Mouse (Mus musculus) splenic B cell, adult 2 months (primary cell): ENCODE measurements around the gene Foxn3.

Source experiments
- DNase-seq: peaks from one replicate; pipeline ENCODE4 v3.0.0-alpha.2; 2011; ENCODE audit warnings: low read depth, low spot score
- H3K27me3 ChIP-seq: 2 replicates; pipeline ENCODE4 v1.6.1; 2012; ENCODE audit warnings: mild to moderate bottlenecking, low read length, moderate library complexity, mixed read lengths; ENCODE audit not compliant: control insufficient read depth, poor library complexity, insufficient read depth, severe bottlenecking
- H3K36me3 ChIP-seq: 2 replicates; pipeline ENCODE4 v1.6.1; 2012; ENCODE audit warnings: mild to moderate bottlenecking, low read length, moderate library complexity, mixed read lengths; ENCODE audit not compliant: control insufficient read depth, poor library complexity, insufficient read depth, severe bottlenecking

Gene Foxn3

DNA sequence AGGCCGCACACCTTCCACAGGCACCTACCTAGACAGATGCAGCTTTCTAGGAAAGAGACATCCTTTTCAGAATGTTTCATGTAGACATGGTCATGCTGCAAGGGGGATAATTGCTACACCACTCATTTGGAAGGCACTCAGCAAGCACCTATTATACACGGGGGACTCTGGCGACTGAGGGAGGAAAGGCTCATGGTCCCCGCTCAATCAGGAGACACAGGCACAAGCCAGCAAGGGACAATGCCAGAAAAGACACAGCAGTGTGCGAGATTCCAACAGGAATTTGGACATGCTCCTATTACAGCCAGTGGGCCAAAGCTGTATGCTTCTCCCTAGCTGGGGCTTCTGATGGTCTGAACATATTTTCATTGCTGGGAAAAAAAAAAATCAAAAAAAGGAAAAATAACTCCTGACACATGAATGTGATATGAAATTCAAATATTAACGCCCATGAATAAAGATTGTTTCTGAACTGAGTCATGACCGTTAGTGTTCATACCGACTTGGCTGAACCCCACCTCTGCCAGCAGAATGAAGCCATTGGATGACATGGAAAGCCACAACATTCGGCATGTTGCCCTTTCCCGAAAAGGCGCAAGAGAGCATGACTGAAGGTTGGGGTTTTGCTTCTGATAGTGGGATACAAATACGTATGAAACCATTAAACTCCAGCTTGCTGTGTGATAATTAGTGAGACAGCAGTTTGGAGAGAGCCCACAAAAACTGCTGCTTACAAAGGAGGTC, 299.6 kb downstream of the Foxn3 start:
- no peak for DNase-seq
- Histone ChIP-seq H3K36me3 (no peaks in the 10 kb centered on the region; the same call in 1 of the 2 replicates), H3K27me3 (no peaks in the 10 kb centered on the region)

GRCm38 (mm10) chr12:99262840-99263239, 300.5 kb downstream of the Foxn3 start:
- no peak for DNase-seq
- no peaks in the 10 kb centered on the region for H3K27me3 ChIP-seq
- no peaks in the 10 kb centered on the region; the same call in 1 of the 2 replicates for H3K36me3 ChIP-seq

- no peaks in the 10 kb centered on the region; the same call in 1 of the 2 replicates for H3K36me3 ChIP-seq
- no peak for DNase-seq
- H3K27me3 ChIP-seq, result no peaks in the 10 kb centered on the region
These were observed 301.2 kb downstream of the Foxn3 start for GRCm38 (mm10) chr12:99262066-99262599.

DNA sequence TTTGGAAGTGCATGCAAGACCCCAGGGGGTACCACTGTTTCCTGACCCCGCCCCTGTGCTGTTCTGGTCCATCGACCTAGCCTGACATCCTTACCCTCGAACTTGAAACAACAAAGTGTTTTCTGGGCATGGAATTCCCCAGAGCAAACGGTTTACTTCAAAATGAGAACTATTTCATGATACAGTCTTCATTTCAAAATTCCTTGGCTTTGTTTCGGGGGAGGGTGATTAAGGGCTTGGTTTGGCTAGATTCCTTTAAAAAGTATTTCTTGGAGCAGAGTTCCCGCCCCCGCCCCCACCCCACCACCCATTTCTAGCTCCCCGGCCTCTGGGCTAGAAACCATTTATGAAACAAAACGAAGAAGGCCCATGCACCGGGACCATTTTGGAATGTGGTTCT, 303.2 kb downstream of the Foxn3 start:
- no peaks in the 10 kb centered on the region for H3K27me3 ChIP-seq
- no peaks in the 10 kb centered on the region; the same call in 1 of the 2 replicates for H3K36me3 ChIP-seq
- peak; percentile 13 for DNase-seq

DNA sequence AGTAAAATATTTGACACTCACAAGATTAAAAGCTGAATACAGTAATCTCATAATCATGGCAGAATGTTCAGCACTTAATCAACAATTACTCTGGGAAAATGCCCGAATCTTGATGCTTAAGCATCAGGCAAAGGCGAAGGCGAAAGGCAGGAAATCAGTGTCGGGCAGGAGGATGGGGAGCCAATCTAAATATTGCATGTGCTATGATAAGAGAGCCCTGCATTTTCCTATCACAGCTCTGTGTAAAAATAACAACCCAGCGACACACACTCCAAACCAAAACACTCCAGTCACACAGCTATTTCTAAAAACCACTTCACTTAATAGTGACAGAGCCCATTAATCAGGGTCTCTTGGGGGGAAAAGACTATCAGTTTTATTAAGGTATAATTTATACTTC, 305.8 kb downstream of the Foxn3 start:
- DNase-seq, result no peak

DNA sequence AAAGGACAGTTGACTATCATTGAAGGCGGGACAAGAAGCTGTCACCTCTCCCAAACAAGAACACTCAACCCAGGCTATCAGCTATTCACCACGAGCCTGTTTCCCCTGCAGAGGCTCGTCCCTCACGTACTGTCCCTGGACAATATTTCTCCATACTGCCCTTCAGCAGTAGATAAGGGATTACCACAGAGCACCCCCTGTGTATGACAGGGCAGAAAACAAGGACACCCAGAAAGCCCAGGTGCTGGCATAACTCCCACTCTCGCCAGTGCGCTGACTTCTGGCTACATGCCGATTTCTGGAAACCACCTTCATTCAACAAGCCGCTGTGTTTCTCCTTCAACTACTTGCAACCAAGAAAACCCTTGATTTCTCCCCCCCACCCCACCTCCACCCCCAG, 306.4 kb downstream of the Foxn3 start:
- H3K36me3 ChIP-seq, result no peaks in the 10 kb centered on the region
- no peaks in the 10 kb centered on the region for H3K27me3 ChIP-seq
- no peak for DNase-seq

More for the DNA sequence above, 305.8 kb downstream of the Foxn3 start:
- Histone ChIP-seq H3K36me3 (no peaks in the 10 kb centered on the region), H3K27me3 (no peaks in the 10 kb centered on the region)

GRCm38 (mm10) chr12:99256463-99256862, 306.9 kb downstream of the Foxn3 start:
- Histone ChIP-seq H3K36me3 (peaks cover under 1% of the 10 kb centered on the region; the same call in 1 of the 2 replicates), H3K27me3 (no peaks in the 10 kb centered on the region)
- DNase-seq, result no peak

DNA sequence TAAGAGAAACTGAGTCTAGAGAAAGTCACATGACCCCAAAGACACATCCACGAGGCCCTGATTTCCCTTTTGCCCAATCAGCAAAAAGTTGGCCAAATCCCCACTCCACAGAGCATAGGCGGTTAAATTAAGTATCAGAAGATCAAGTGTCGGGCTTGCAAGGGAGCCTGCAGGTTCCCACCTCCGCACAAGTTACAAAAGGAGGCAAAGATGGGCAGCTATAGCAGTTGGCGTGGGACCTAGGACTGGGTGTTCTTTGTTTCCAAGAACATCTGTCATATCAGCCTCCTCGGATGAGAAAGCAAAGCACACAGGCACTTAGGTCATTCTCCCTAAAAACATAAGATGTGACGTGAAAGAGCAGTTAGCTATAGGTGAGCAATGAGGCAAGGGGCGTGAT, 308.9 kb downstream of the Foxn3 start:
- no peak for DNase-seq
- peaks cover 2% of the 10 kb centered on the region; the same call in 1 of the 2 replicates for H3K36me3 ChIP-seq
- H3K27me3 ChIP-seq, result no peaks in the 10 kb centered on the region

GRCm38 (mm10) chr12:99253562-99253961, 309.8 kb downstream of the Foxn3 start:
- H3K27me3 ChIP-seq, result no peaks in the 10 kb centered on the region
- DNase-seq, result no peak
- H3K36me3 ChIP-seq, result peaks cover 2% of the 10 kb centered on the region; the same call in 1 of the 2 replicates

- Histone ChIP-seq H3K27me3 (no peaks in the 10 kb centered on the region), H3K36me3 (peaks cover 5% of the 10 kb centered on the region; the same call in 1 of the 2 replicates)
- DNase-seq, result no peak
These were observed 314.8 kb downstream of the Foxn3 start for GRCm38 (mm10) chr12:99248606-99249005.

- Histone ChIP-seq H3K27me3 (no peaks in the 10 kb centered on the region), H3K36me3 (peaks cover 5% of the 10 kb centered on the region; the same call in 1 of the 2 replicates)
- no peak for DNase-seq
These were observed 315.4 kb downstream of the Foxn3 start for GRCm38 (mm10) chr12:99247939-99248338.

GRCm38 (mm10) chr12:99246984-99247746, 316.2 kb downstream of the Foxn3 start:
- DNase-seq, result no peak
- peaks cover 5% of the 10 kb centered on the region; the same call in 1 of the 2 replicates for H3K36me3 ChIP-seq
- no peaks in the 10 kb centered on the region for H3K27me3 ChIP-seq

- H3K27me3 ChIP-seq, result no peaks in the 10 kb centered on the region
- H3K36me3 ChIP-seq, result 0 out of 2 replicates have a peak, but pooled peaks cover 3% of the 10 kb centered on the region
- DNase-seq, result no peak
These were observed 318.7 kb downstream of the Foxn3 start for GRCm38 (mm10) chr12:99244673-99245072.

GRCm38 (mm10) chr12:99244264-99244663, 319.1 kb downstream of the Foxn3 start:
- 0 out of 2 replicates have a peak, but pooled peaks cover 3% of the 10 kb centered on the region for H3K36me3 ChIP-seq
- DNase-seq, result no peak
- H3K27me3 ChIP-seq, result no peaks in the 10 kb centered on the region

GRCm38 (mm10) chr12:99243316-99243715, 320.1 kb downstream of the Foxn3 start:
- H3K36me3 ChIP-seq, result 0 out of 2 replicates have a peak, but pooled peaks cover 3% of the 10 kb centered on the region
- no peaks in the 10 kb centered on the region for H3K27me3 ChIP-seq
- DNase-seq, result no peak
